Mouse (Mus musculus) liver, postnatal 0 days (tissue): Measurements from ENCODE around the gene Srsf4. TPM values are rescaled to one million over a fixed set of nuclear protein-coding genes. Genes with fewer than 3 reads are reported as not detected.

Experiments used
- ATAC-seq: fragments of 200-750 bp; cut with Nextera tagmentation; 2 replicates; pipeline ENCODE4 v1.8.0; 2017; ENCODE audit warnings: mild to moderate bottlenecking, moderate library complexity
- DNase-seq: peaks from one replicate; pipeline ENCODE4 v3.0.0-alpha.2; 2016
- H3K27ac ChIP-seq: fragments of 300-500 bp; sonication (generic); 2 replicates; pipeline ENCODE4 v1.5.1; 2014; ENCODE audit warnings: antibody characterized with exemption, moderate library complexity, mild to moderate bottlenecking, low read depth
- H3K27me3 ChIP-seq: fragments of 300-500 bp; sonication (generic); 2 replicates; pipeline ENCODE4 v1.6.1; 2014; ENCODE audit warnings: low read length, control low read depth, mixed read lengths; ENCODE audit not compliant: insufficient read depth
- H3K36me3 ChIP-seq: fragments of 300-500 bp; sonication (generic); replicated peaks from 2 replicates; pipeline ENCODE4 v1.6.1; 2014; ENCODE audit warnings: mild to moderate bottlenecking, control low read depth, low read length, moderate library complexity, mixed read lengths; ENCODE audit not compliant: insufficient read depth
- H3K4me1 ChIP-seq: fragments of 300-500 bp; sonication (generic); 2 replicates; pipeline ENCODE4 v1.6.1; 2014; ENCODE audit warnings: antibody characterized with exemption, mild to moderate bottlenecking, control low read depth; ENCODE audit not compliant: insufficient read depth
- H3K4me2 ChIP-seq: fragments of 300-500 bp; sonication (generic); 2 replicates; pipeline ENCODE4 v1.6.1; 2014; ENCODE audit warnings: low read depth, mild to moderate bottlenecking, low read length, moderate library complexity, mixed read lengths
- H3K4me3 ChIP-seq: fragments of 300-500 bp; sonication (generic); 2 replicates; pipeline ENCODE4 v1.5.1; 2014; ENCODE audit warnings: low read depth, low read length
- H3K9ac ChIP-seq: fragments of 300-500 bp; sonication (generic); replicated peaks from 2 replicates; pipeline ENCODE4 v1.6.1; 2014; ENCODE audit warnings: mild to moderate bottlenecking, moderate library complexity
- H3K9me3 ChIP-seq: fragments of 300-500 bp; sonication (generic); 2 replicates; pipeline ENCODE4 v1.6.1; 2016; ENCODE audit warnings: mild to moderate bottlenecking, control low read depth, low read length, mixed read lengths
- CTCF ChIP-seq: sonication (generic); IDR thresholded peaks from 2 replicates; pipeline ENCODE4 v1.5.1; 2016; ENCODE audit warnings: antibody characterized with exemption, low read depth
- EP300 ChIP-seq: IDR thresholded peaks from 2 replicates; pipeline ENCODE4 v1.6.1; 2016; ENCODE audit warnings: antibody characterized with exemption, low read depth, mild to moderate bottlenecking
- WGBS: fragments of 180-500 bp; shearing (Covaris S2); extraction: QIAGEN DNeasy Blood & Tissue Kit; methylation state at CpG from one replicate; pipeline ENCODE4 v1.1.7; 2014; ENCODE audit not compliant: insufficient replicate concordance; 5-methylcytosine and 5-hydroxymethylcytosine counted together
- polyA plus RNA-seq: library from polyadenylated mRNA; unstranded; fragments of >200 nt; fragmentation: Nextera tagmentation; extraction: Ambion mirVana; gene quantifications from 2 replicates; pipeline ENCODE4 v1.2.1, GENCODE M21; 2015

Srsf4 gene
- polyA plus RNA-seq, 1 experiment from 2014 or later: 37.5 TPM

- ATAC-seq (peak; percentile 72), DNase-seq (peak; percentile 82)
- TF ChIP-seq CTCF (peak; percentile 99), EP300 (no peak)
- Histone ChIP-seq H3K9ac (no peak overlapping the region), H3K4me3 (0 out of 2 replicates have a peak overlapping the region, but pooled peaks have one; percentile 9), H3K4me2 (peak overlapping the region; percentile 48), H3K27ac (peak overlapping the region; percentile 76), H3K9me3 (no peaks in the 10 kb centered on the region), H3K27me3 (no peaks in the 10 kb centered on the region), H3K4me1 (no peaks in the 10 kb centered on the region), H3K36me3 (peaks cover 32% of the 10 kb centered on the region)
- 37% methylated on average over 15 of the region's 15 CpGs for WGBS
These were observed 12.7 kb upstream of the Srsf4 start for GRCm38 (mm10) chr4:131860492-131861340.

DNA sequence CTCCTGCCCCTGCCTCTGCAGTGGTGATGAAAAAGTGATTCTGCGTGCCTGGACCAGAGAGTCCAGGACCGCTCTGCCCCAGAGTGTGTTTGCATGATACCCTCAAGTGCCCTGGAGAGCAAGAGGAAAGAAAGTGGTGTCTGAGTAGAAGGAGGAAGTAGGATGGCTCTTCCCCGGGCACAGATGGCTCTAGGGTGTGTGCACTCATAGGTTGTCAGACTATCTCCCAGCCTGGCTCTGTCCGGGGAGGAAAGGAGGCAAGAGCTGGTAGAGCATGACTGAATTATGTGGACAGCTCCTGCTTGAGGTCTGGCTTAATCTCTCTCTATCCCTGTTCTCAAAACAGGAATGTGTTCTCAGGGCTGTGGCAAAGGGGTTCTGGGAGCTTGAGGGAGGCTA is 12.1 kb upstream of the Srsf4 start:
- peak overlapping the region; percentile 48 for H3K4me2 ChIP-seq
- peak overlapping the region; percentile 76 for H3K27ac ChIP-seq
- no peaks in the 10 kb centered on the region for H3K27me3 ChIP-seq
- peak; percentile 29; the same call in 1 of the 2 replicates for ATAC-seq
- TF ChIP-seq EP300 (no peak), CTCF (no peak)
- no peaks in the 10 kb centered on the region for H3K4me1 ChIP-seq
- no peaks in the 10 kb centered on the region for H3K9me3 ChIP-seq
- DNase-seq: no peak
- peaks cover 32% of the 10 kb centered on the region for H3K36me3 ChIP-seq
- 0 out of 2 replicates have a peak overlapping the region, but pooled peaks have one; percentile 9 for H3K4me3 ChIP-seq
- WGBS: 37% methylated on average over 4 of the region's 4 CpGs
- no peak overlapping the region for H3K9ac ChIP-seq

- Histone ChIP-seq H3K4me1 (peaks cover 26% of the 10 kb centered on the region), H3K36me3 (no peaks in the 10 kb centered on the region), H3K4me3 (peak overlapping the region; percentile 92), H3K9me3 (no peaks in the 10 kb centered on the region), H3K27ac (peak overlapping the region; percentile 99), H3K4me2 (peak overlapping the region; percentile 85), H3K9ac (peak overlapping the region; percentile 99), H3K27me3 (no peaks in the 10 kb centered on the region)
- WGBS: 5% methylated on average over 11 of the region's 11 CpGs
- no peak for TF ChIP-seq EP300
- TF ChIP-seq CTCF: no peak
- DNase-seq: no peak
- ATAC-seq: peak; percentile 1
These were observed 635 bp upstream of the Srsf4 start for GRCm38 (mm10) chr4:131872672-131873292.

GRCm38 (mm10) chr4:131874169-131874536 is 736 bp downstream of the Srsf4 start:
- Histone ChIP-seq H3K36me3 (no peaks in the 10 kb centered on the region), H3K27ac (peak overlapping the region; percentile 99), H3K4me2 (peak overlapping the region; percentile 85), H3K4me1 (peaks cover 24% of the 10 kb centered on the region), H3K9me3 (no peaks in the 10 kb centered on the region), H3K4me3 (peak overlapping the region; percentile 92), H3K9ac (peak overlapping the region; percentile 99), H3K27me3 (no peaks in the 10 kb centered on the region)
- peak; percentile 14 for ATAC-seq
- WGBS: under 1% methylated on average over 20 of the region's 20 CpGs
- DNase-seq: no peak
- TF ChIP-seq CTCF: no peak
- peak; percentile 14; the same call in 1 of the 2 replicates for TF ChIP-seq EP300

- ATAC-seq: no peak
- Histone ChIP-seq H3K27ac (peak overlapping the region; percentile 99), H3K9ac (peak overlapping the region; percentile 99), H3K36me3 (no peaks in the 10 kb centered on the region), H3K9me3 (no peaks in the 10 kb centered on the region), H3K27me3 (no peaks in the 10 kb centered on the region), H3K4me2 (peak overlapping the region; percentile 85), H3K4me1 (peaks cover 26% of the 10 kb centered on the region), H3K4me3 (peak overlapping the region; percentile 92)
- DNase-seq: no peak
- WGBS: 2% methylated on average over 11 of the region's 11 CpGs
- TF ChIP-seq CTCF (no peak), EP300 (no peak)
These were observed 1.1 kb downstream of the Srsf4 start for GRCm38 (mm10) chr4:131874567-131874966.

- WGBS: 29% methylated on average over 3 of the region's 3 CpGs
- Histone ChIP-seq H3K4me1 (peaks cover 32% of the 10 kb centered on the region), H3K27ac (0 out of 2 replicates have a peak overlapping the region, but pooled peaks have one; percentile 99)
These were observed 1.8 kb downstream of the Srsf4 start for GRCm38 (mm10) chr4:131875242-131875641.

More at GRCm38 (mm10) chr4:131875242-131875641, 1.8 kb downstream of the Srsf4 start:
- DNase-seq (no peak), ATAC-seq (no peak)
- TF ChIP-seq EP300 (no peak), CTCF (no peak)
- Histone ChIP-seq H3K27me3 (no peaks in the 10 kb centered on the region), H3K9ac (peak overlapping the region; percentile 99), H3K4me3 (peak overlapping the region; percentile 92), H3K4me2 (peak overlapping the region; percentile 85), H3K9me3 (no peaks in the 10 kb centered on the region), H3K36me3 (no peaks in the 10 kb centered on the region)
